Mouse (Mus musculus) myocyte (in vitro differentiated cells): Measurements from ENCODE around the gene Erh. TPM values are rescaled to one million over a fixed set of nuclear protein-coding genes. Genes with fewer than 3 reads are reported as not detected.

Experiments
- H3K27me3 ChIP-seq: one replicate; pipeline ENCODE4 v1.6.1; 2011; ENCODE audit not compliant: control insufficient read depth, insufficient read depth, insufficient read length
- H3K36me3 ChIP-seq: one replicate; pipeline ENCODE4 v1.6.1; 2011; ENCODE audit not compliant: control insufficient read depth, insufficient read depth
- H3K4me2 ChIP-seq: one replicate; pipeline ENCODE4 v1.6.1; 2011; ENCODE audit warnings: low read depth, control low read depth
- H3K4me3 ChIP-seq: one replicate; pipeline ENCODE4 v1.5.1; 2011; ENCODE audit warnings: mild to moderate bottlenecking, control low read depth, moderate library complexity
- H3K79me2 ChIP-seq: one replicate; pipeline ENCODE4 v1.6.1; 2011; ENCODE audit not compliant: control insufficient read depth, insufficient read depth
- H3ac ChIP-seq: one replicate; pipeline ENCODE4 v1.6.1; 2011; ENCODE audit not compliant: control insufficient read depth, insufficient read length
- CEBPB ChIP-seq: IDR thresholded peaks from 2 replicates; pipeline ENCODE4 v1.6.1; 2011; ENCODE audit warnings: mild to moderate bottlenecking, moderate library complexity; ENCODE audit not compliant: poor library complexity, insufficient read depth, severe bottlenecking
- E2F4 ChIP-seq: IDR thresholded peaks from one replicate; pipeline ENCODE4 v1.6.1; 2011; ENCODE audit warnings: mild to moderate bottlenecking, control low read depth, moderate library complexity; ENCODE audit not compliant: insufficient read depth
- MAX ChIP-seq: IDR thresholded peaks from one replicate; pipeline ENCODE4 v1.6.1; 2011; ENCODE audit warnings: low read depth, mild to moderate bottlenecking, control low read depth
- MYOD1 ChIP-seq, 3 experiments: IDR thresholded peaks; one replicate each; pipeline ENCODE4 v1.6.1; 2011; ENCODE audit warnings: control low read depth in 2 of 3, low read depth in 2 of 3, mild to moderate bottlenecking in 2 of 3, moderate library complexity in 1 of 3; ENCODE audit not compliant: insufficient read length in 2 of 3, control insufficient read depth in 1 of 3
- MYOG ChIP-seq, 3 experiments: IDR thresholded peaks; one replicate each; pipeline ENCODE4 v1.6.1; 2011; ENCODE audit warnings: control low read depth in 2 of 3, low read depth in 2 of 3, mild to moderate bottlenecking in 2 of 3; ENCODE audit not compliant: insufficient read length in 2 of 3, control insufficient read depth in 1 of 3, insufficient read depth in 1 of 3
- POLR2A ChIP-seq: IDR thresholded peaks from one replicate; pipeline ENCODE4 v1.6.1; 2011; ENCODE audit warnings: low read depth, mild to moderate bottlenecking, control low read depth, moderate library complexity; ENCODE audit not compliant: insufficient read length
- POLR2AphosphoS2 ChIP-seq: IDR thresholded peaks from one replicate; pipeline ENCODE4 v1.6.1; 2011; ENCODE audit warnings: low read depth, control low read depth; ENCODE audit not compliant: insufficient read length
- REST ChIP-seq: IDR thresholded peaks from one replicate; pipeline ENCODE4 v1.6.1; 2011; ENCODE audit warnings: mild to moderate bottlenecking, control low read depth, moderate library complexity; ENCODE audit not compliant: insufficient read depth, insufficient read length
- SRF ChIP-seq: IDR thresholded peaks from one replicate; pipeline ENCODE4 v1.6.1; 2011; ENCODE audit warnings: low read depth; ENCODE audit not compliant: control insufficient read depth, insufficient read length
- TCF12 ChIP-seq: IDR thresholded peaks from one replicate; pipeline ENCODE4 v1.6.1; 2011; ENCODE audit warnings: mild to moderate bottlenecking, control low read depth; ENCODE audit not compliant: poor library complexity, insufficient read depth, severe bottlenecking
- TCF3 ChIP-seq: IDR thresholded peaks from one replicate; pipeline ENCODE4 v1.6.1; 2011; ENCODE audit warnings: low read depth, control low read depth; ENCODE audit not compliant: insufficient read length
- USF1 ChIP-seq: IDR thresholded peaks from one replicate; pipeline ENCODE4 v1.6.1; 2011; ENCODE audit warnings: low read depth, mild to moderate bottlenecking, control low read depth, moderate library complexity
- polyA plus RNA-seq: library from polyadenylated mRNA; unstranded; fragments of >200 nt; fragmentation: generic; extraction: Trizol; gene quantifications from one replicate; pipeline ENCODE4 v1.2.1, GENCODE M21; 2012; ENCODE audit warnings: missing spikeins

Erh gene
- polyA plus RNA-seq, 1 experiment, result 164 TPM

DNA sequence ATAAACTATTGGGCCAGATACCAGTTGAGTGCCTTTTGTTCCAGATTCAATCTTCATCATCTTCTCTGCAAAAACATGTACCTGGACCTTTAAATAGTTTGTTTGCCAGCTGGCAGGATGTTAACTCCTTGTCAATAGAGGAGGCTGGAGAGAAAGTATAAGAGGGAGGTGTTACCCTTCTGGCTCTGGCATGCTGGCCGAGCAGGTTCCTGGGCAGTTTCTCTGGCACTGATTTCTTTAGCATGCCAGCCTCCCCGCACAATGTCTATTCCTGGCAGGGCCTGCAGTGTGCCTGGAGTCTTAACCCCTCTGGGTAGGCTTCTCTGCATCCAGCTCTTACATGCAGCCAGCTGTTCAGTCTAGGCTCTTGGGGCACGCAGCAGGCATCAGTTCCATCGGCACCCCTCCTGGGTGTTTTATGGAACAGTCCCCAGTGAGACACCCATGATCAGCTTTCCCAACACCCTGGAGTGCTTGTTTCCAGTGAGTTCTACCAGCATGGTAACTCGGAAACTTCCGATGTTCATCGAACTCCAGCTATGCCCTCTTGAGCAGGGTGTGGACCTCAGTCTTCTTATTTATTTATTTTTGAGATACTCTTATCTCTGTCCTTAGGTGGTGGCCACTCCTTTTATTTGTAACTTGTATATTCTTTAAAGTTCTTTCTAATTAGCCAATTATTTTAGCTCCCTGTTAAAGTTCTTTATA is 10.0 kb upstream of the Erh start:
- H3K27me3 ChIP-seq, result no peaks in the 10 kb centered on the region
- H3ac ChIP-seq, result no peak overlapping the region
- H3K4me2 ChIP-seq, result no peak overlapping the region
- H3K36me3 ChIP-seq, result no peaks in the 10 kb centered on the region
- H3K79me2 ChIP-seq, result peaks cover 20% of the 10 kb centered on the region
- TF ChIP-seq POLR2AphosphoS2 (no peak), MYOG (IDR thresholded peaks at IDR 0.05; ENCODE audit: control insufficient read depth in 1 of 3, insufficient read depth in 1 of 3, insufficient read length in 2 of 3, low read depth in 2 of 3) (no peak), REST (no peak)
- H3K4me3 ChIP-seq, result no peak overlapping the region

DNA sequence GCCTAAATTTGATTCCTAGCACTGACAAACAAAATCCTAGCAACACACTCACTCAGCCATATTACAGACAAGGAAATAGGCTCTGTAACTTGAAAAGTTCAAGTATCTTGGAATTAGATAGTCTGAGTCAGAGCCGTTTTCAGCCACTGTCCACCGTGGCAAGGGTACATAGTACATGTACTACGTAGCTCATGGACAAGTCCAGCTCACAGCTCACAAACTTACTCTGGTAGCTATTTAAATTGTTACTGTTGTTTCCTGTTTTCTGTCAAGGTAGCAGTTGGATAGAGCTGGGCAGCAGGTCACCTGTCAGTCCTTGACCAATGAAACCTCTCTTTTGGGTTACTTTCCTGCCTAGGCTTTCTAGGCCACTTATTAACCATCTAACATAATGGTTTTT is 2.2 kb upstream of the Erh start:
- Histone ChIP-seq H3K79me2 (peaks cover 80% of the 10 kb centered on the region), H3K27me3 (no peaks in the 10 kb centered on the region), H3K36me3 (peaks cover 7% of the 10 kb centered on the region), H3ac (no peak overlapping the region), H3K4me2 (peak overlapping the region; percentile 63), H3K4me3 (no peak overlapping the region)
- TF ChIP-seq CEBPB (no peak), USF1 (no peak), POLR2AphosphoS2 (no peak), MYOD1 (IDR thresholded peaks at IDR 0.05; ENCODE audit: control insufficient read depth in 1 of 3, insufficient read length in 2 of 3, low read depth in 2 of 3) (no peak), SRF (no peak), MAX (no peak), TCF3 (no peak), REST (no peak), TCF12 (no peak), E2F4 (no peak), POLR2A (no peak), MYOG (IDR thresholded peaks at IDR 0.05; ENCODE audit: control insufficient read depth in 1 of 3, insufficient read depth in 1 of 3, insufficient read length in 2 of 3, low read depth in 2 of 3) (no peak)

DNA sequence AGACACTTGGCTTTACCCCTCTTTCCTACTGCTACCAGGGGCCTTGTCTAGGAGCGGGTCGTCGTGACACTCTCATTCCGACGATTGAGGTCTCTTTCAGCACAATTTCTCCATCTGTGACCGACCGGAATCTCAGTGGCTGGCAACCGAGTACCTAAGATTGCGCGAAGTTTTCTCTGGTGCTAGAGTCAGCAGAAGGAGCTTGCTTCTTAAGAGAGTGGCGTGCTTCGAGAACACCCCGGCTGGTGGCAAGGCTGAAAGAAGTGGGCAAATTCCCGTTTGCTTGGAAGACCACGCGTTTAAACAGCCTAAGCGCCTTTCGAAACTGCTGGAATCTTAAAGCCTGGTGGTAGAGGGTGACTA is 346 bp upstream of the Erh start:
- H3K4me2 ChIP-seq, result peak overlapping the region; percentile 63
- H3ac ChIP-seq, result peak overlapping the region; percentile 46
- no peaks in the 10 kb centered on the region for H3K27me3 ChIP-seq
- TF ChIP-seq MAX, result no peak
- no peak for TF ChIP-seq TCF3
- no peak for TF ChIP-seq SRF
- no peak for TF ChIP-seq CEBPB
- no peak for TF ChIP-seq POLR2AphosphoS2
- TF ChIP-seq MYOG (IDR thresholded peaks at IDR 0.05; ENCODE audit: control insufficient read depth in 1 of 3, insufficient read depth in 1 of 3, insufficient read length in 2 of 3, low read depth in 2 of 3), result no peak
- no peak for TF ChIP-seq POLR2A
- H3K36me3 ChIP-seq, result peaks cover 23% of the 10 kb centered on the region
- peak overlapping the region; percentile 87 for H3K4me3 ChIP-seq
- peaks cover 92% of the 10 kb centered on the region for H3K79me2 ChIP-seq

DNA sequence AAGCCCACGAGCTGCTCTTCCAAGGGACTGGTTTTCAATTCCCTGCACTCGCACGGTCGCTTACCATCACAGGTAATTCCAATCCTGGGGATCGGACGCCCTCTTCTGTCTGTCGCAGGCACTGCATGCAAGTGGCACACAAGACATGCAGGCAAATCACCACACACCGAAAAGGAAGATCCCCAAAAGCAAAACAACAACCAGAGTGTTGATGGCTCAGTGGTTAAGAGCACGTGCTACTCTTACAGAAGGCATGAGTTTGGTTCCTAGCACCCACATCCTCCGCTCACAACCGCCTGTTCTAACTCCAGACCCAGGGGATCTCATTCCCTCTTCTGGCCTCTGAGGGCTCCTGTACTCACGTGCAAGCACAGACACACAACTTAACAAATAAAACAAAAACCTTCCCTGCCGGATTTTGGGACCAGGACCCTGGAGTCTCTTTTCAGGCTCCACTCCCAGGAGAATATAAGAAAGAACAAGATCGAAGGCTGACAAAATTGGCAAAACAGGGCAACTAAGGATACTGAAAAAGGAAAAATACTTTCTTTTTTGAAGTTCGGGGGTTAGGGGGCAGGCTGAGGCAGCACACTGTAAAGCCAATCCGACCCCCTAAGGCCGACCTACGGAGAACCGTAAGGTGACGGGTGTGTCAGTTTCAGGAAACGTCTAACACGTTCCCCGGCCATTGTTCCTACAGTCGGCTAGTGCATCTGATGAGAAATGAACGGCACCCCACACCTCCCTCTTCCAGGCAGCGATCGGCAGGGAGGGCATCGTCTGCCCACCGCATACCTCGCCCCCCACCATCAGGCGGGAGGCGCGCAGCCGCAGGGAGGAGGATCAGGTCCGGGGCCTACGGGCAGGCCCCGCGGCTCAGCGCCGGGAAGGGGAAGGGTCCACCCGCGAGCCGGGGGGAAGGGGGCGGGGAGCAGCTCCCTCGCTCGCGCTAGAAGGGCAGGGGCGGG is 1.1 kb downstream of the Erh start:
- H3K79me2 ChIP-seq, result peaks cover 83% of the 10 kb centered on the region
- no peak for TF ChIP-seq E2F4
- TF ChIP-seq USF1, result no peak
- TF ChIP-seq TCF12, result no peak

DNA sequence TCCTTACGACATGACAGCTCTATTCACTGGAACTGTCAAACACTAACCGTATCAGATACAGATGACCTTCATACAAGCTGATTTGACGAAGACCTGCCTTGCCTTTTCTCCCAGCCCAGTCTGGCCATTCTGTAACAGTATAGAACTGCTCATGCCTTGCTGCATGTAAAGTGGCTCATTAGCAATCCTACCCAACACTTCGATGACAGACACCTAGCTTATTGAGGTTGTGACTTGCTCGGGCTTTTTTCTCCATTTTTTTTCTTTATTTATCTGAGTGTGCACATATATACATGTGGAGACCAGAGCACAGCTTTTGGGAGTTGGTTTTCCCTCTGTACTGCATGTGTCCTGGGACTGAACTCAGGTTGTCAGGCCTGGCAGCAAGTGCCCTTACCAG is 12.4 kb downstream of the Erh start:
- no peak overlapping the region for H3K4me2 ChIP-seq
- no peak for TF ChIP-seq E2F4
- no peak for TF ChIP-seq MAX
- no peak for TF ChIP-seq REST
- no peak for TF ChIP-seq SRF
- no peak for TF ChIP-seq TCF12
- no peak for TF ChIP-seq MYOG (IDR thresholded peaks at IDR 0.05; ENCODE audit: control insufficient read depth in 1 of 3, insufficient read depth in 1 of 3, insufficient read length in 2 of 3, low read depth in 2 of 3)
- TF ChIP-seq POLR2A, result no peak
- TF ChIP-seq MYOD1 (IDR thresholded peaks at IDR 0.05; ENCODE audit: control insufficient read depth in 1 of 3, insufficient read length in 2 of 3, low read depth in 2 of 3), result no peak
- TF ChIP-seq CEBPB, result no peak
- no peak for TF ChIP-seq TCF3
- TF ChIP-seq USF1, result no peak
- TF ChIP-seq POLR2AphosphoS2, result no peak
- no peaks in the 10 kb centered on the region for H3K27me3 ChIP-seq
- H3K4me3 ChIP-seq, result no peak overlapping the region
- no peak overlapping the region for H3ac ChIP-seq
- no peaks in the 10 kb centered on the region for H3K79me2 ChIP-seq
- H3K36me3 ChIP-seq, result peaks cover 35% of the 10 kb centered on the region

More for the DNA sequence above, 1.1 kb downstream of the Erh start:
- Histone ChIP-seq H3K4me2 (peak overlapping the region; percentile 58), H3K36me3 (peaks cover 37% of the 10 kb centered on the region), H3K27me3 (no peaks in the 10 kb centered on the region), H3ac (peak overlapping the region; percentile 46), H3K4me3 (peak overlapping the region; percentile 87)
